Mouse (Mus musculus) retina, postnatal 1 day (tissue): ENCODE data around the gene Ass1.

Source experiments
- DNase-seq: peaks from one replicate; pipeline ENCODE4 v3.0.0-alpha.2; 2012

Gene Ass1

DNA sequence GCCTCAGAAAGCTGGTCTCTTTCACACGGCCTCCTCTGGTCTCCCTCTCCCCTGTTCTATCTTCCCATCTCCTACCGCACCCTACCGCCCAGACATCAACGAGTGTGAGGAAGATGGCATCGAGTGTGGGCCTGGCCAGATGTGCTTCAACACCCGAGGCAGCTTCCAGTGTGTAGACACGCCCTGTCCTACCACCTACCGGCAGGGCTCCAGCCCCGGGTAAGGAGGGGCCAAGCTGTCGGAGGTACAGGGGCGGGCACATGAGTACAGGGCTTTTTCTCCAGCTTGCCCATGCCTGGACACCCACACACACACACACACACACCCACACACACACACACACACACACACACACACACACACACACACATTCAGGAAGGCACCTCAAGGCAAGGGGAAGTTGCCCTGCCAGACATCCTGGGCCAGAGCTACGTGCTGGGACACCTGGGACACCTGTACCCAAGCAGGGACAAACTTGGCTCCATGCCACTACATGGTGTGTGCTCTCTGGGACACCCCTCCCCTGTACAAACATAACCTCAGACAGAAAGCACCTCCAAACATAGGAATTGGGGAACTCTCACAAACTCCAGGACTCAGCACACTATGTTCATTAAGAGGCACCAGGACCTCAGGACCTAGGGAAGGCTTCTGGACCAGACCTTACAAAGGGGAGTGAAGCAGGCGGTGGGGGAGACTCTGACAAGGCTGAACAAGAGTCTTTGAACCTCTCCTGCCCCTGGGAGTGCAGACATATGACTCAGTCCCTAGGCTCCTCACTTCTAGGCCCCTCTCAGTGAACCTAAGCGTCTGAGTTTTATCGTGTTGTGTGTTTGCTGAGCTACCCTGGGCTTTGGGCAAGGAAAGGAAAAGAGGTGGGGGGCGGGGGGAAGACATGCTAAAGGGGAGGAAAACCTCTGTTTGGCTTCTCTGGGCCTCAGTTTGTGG lies 10.7 kb upstream of the Ass1 start:
- no peak for DNase-seq

DNA sequence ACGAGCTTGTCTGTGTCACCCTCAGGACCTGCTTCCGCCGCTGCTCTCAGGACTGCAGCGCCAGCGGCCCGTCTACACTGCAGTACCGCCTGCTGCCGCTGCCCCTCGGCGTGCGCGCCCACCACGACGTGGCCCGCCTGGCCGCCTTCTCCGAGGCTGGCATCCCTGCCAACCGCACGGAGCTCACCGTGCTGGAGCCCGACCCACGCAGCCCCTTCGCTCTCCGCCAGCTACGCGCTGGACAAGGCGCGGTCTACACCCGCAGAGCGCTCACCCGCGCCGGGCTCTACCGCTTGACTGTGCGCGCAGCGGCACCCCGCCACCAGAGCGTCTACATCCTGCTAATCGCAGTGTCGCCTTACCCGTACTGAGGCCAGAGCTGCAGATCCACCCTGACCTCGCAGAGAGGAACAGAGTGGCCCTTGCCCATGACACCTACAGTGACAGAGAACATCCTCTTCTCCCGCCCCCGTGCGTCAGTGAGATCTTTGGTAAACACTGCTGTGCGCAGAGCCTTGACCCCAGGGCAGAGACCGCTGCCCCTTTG lies 9.9 kb upstream of the Ass1 start:
- peak; percentile 82 for DNase-seq

DNA sequence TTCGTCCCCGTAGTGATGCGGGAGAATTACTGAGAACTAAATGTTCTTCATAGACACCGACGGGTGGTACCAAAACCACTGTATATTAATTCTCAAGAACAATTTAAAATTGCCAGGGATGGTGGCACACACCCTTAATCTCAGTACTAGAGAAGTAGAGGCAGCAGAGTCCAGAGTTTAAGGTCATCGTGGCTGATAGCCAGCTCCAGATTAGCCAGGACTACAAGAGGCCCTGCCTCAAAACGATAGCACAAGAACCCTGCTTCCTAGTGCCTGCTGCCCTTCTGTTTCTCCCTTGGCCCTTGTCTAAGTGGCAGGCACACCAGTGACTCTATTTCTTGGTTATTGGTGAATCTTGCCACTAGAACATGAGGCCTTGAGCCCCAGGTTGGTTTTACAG lies 9.1 kb upstream of the Ass1 start:
- no peak for DNase-seq

GRCm38 (mm10) chr2:31462051-31462450 lies 8.0 kb upstream of the Ass1 start:
- DNase-seq, result no peak

DNA sequence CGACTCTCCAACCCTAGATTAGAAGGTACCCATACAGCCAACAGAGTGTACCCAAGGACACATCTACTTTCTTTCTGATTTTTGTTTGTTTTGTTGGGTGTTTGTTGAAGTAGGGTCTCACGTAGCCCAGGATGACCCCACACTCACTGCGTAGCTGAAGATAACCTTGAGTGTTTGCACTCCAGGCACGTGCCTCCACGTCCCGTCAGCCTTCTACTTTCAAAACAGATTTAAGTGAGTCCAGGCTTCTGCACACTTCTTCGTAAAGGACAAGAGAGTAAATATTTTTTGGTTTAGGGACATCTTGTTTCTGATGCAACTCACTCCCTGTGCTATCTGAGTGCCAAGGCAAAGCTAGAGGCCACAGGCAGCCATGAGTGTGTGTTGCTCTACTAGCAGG lies 6.8 kb upstream of the Ass1 start:
- no peak for DNase-seq

GRCm38 (mm10) chr2:31463696-31464528 lies 6.1 kb upstream of the Ass1 start:
- no peak for DNase-seq

- DNase-seq, result no peak
Observed at GRCm38 (mm10) chr2:31464529-31464910, 5.5 kb upstream of the Ass1 start.

DNA sequence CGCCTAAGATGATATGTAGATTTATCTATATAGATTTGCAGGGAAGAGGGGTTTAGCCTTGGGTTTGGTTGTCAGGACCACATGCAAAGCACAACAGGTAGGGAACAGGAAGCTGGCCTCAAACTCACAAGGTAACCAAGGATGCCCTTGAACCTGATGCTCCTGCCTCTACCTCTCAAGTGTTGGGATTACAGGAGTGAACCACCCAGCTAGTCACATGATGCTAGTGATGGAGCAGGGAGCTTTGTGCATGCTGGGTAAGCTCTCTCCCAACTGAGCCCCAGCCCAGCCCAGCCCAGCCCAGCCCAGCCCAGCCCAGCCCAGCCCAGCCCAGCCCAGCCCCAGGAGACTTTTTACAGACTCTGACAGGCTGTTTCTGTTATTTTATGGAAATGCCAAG lies 2.5 kb upstream of the Ass1 start:
- DNase-seq, result no peak

GRCm38 (mm10) chr2:31468857-31469256 lies 1.1 kb upstream of the Ass1 start:
- DNase-seq, result no peak

GRCm38 (mm10) chr2:31469480-31469879 lies 527 bp upstream of the Ass1 start:
- DNase-seq, result no peak

DNA sequence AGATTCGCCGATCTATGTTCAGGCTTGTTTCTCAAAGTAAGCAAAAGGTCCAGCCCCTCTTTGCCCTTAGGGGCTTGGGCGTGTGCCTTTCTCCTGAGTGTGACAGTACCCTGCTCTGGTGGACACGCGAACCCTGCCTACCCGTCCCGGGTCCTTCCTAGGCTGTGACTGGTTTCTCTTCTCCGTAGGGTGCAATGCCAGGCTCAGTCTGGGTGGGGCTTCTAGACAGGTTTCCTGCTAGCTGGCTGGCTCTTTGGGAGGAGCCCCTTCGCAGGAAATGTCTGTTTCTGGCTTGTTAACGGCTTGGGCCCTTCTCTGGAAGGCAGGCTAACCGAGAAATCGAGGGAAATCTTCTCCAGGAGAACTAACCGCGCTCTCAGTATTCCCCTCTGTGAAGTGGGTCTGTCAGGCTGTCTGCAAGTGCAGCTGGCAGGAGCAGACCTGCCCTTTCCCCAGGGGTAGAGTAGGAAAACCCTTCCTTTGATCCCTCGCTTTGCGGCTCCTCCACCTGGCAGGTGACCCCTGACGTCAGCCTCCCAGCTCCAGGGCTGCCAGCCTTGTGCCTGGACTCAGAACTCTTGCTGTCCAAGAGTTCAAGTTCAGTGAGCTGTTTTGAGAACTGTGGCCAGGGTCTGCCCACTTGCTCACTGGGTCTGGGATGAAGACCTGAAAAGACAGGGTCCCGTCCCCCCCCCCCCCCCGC lies 827 bp downstream of the Ass1 start:
- no peak for DNase-seq

DNA sequence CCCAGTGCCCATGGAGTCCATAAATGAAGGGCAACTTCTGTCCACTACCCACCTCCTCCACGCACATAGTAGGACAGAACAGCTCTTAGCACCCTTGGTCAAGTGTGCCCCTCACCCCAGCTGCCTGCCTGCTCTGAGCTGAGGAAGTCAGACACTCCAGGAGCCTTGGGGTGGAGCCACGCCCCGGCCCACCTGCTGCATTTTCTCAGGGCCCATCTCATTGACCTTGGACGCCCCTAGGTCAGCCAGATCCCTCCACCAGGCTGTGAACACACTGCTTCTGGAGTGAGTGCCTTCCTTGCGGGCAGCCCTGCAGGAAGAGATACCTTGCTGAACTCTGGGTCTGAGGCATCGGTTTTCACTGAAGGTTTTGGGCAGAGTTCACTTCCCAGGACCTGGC lies 1.6 kb downstream of the Ass1 start:
- no peak for DNase-seq

- DNase-seq, result peak; percentile 80
Observed at GRCm38 (mm10) chr2:31472406-31473065, 2.5 kb downstream of the Ass1 start.

DNA sequence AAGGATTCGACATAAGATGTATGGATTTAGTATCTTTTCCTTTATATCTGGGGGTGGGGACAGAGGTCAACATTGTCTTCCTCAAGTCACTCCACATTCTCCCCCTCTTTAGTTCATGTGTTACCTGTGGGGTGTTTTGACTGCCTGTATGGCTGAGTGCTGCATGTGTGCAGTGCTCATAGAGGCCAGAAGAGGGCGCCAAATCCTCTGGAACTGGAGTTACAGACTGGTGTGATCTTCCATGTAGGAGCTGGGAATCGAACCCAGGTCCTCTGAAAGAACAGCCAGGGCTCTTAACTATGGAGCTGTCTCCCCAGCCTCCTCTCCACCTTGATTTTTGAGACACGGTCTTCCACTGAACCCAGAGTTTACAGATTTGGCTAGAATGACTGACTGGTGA lies 3.9 kb downstream of the Ass1 start:
- DNase-seq, result no peak

DNA sequence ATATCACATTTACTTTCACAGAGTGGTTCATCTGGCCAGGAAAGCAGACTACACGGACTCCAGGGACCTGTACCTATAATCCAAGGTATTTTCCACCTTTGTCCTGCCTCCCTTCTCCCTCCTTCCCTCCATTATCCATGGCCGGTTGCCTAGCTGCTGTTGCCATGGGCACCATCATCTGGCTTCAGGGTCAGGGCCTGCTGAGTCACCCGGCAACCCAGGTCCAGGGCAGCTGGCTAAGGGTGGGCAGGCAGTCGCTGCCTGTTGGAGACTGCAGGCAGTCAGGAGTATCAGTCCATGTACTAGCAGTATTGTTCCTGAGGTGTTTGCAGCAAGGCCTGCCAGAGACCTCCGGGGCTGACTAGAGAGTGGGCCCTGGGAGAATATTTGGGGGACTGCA lies 4.7 kb downstream of the Ass1 start:
- DNase-seq, result peak; percentile 67

DNA sequence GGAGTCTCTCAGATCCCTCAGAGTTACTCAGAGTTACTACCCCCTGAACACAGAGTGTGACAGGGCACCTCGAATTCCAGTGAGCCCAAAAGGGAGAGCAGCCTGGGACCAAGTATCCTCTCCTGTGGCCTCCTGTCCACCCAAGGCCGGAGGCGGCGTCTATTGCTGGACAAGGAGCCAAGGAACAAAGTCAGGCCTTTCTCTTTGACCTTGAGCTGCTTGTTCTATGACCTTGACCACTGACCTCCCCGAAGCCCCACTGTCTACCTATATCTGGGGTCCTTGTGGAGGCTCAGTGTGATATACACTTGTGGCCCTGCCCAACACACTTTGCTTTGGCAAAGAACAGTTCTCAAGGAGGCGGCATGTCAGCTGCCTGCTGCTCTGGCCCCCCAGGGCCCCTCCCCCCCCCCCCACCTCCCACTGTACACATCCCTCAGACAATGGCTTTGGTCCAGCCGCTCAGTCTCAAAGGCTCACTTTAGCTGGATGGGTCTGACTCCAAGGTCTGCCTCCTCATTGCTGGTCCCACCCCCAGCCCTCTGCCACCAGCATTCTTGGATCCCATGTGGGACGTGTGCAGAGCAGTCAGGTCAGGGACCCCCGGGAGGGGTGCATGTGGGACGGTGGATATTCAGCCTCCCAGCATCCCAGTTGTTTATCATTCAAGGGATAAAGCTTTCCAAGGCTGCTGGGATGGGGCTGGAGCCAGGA lies 6.3 kb downstream of the Ass1 start:
- DNase-seq, result no peak

GRCm38 (mm10) chr2:31477234-31478161 lies 7.5 kb downstream of the Ass1 start:
- no peak for DNase-seq

DNA sequence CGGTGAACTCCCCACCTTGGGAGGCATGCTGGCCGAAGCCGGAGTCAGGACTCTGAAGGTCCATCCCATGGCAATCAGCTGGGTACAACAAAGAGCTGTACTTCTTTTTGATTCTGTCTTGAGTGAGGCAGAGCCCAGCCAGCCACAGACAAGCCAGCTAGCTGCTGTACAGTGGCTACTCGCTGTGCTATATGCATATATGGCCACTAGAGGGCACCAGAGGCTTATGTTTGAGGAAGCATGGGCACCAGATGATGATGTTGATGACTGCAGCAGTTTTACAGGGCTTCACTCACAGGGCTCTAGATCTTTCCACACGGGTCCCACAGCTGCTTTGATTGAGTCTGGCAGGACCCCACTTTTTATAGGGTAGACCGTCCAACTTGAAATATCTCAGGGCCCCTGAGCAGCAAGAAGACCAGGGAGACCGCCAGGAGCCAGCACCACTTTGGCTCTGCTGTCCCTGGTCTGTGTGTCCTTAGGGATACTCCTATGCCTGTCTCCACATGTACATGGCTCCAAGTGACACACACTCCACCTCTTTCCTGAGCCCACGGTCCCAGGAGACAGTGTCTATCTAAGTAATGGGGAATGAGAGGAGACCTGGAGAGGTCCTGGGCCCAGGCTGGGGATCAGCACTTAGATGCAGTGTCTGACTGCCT lies 13.0 kb downstream of the Ass1 start:
- DNase-seq, result peak; percentile 92

- DNase-seq, result peak; percentile 86
Observed at GRCm38 (mm10) chr2:31484187-31484586, 14.2 kb downstream of the Ass1 start.

GRCm38 (mm10) chr2:31489166-31489565 lies 19.2 kb downstream of the Ass1 start:
- no peak for DNase-seq
